Mouse (Mus musculus) embryonic facial prominence, embryonic 11.5 days (tissue): ENCODE results near the gene Stim2. TPM values are rescaled to one million over a fixed set of nuclear protein-coding genes. Genes with fewer than 3 reads are reported as not detected.

Experiments
- ATAC-seq: fragments of 200-750 bp; cut with Nextera tagmentation; replicated peaks from 2 replicates; pipeline ENCODE4 v1.8.0; 2017; ENCODE audit warnings: low read depth; ENCODE audit not compliant: insufficient number of reproducible peaks, low FRiP score, low TSS enrichment
- DNase-seq: peaks from one replicate; pipeline ENCODE4 v3.0.0-alpha.2; 2015; ENCODE audit warnings: low spot score
- H3K27ac ChIP-seq: fragments of 300-500 bp; sonication (generic); replicated peaks from 2 replicates; pipeline ENCODE4 v1.5.1; 2014; ENCODE audit warnings: mild to moderate bottlenecking, low read depth, low read length, control low read depth
- H3K27me3 ChIP-seq: fragments of 300-500 bp; sonication (generic); 2 replicates; pipeline ENCODE4 v1.6.1; 2014; ENCODE audit warnings: mild to moderate bottlenecking, low read length, moderate library complexity, mixed read lengths; ENCODE audit not compliant: control insufficient read depth, insufficient read depth
- H3K36me3 ChIP-seq: fragments of 300-500 bp; sonication (generic); replicated peaks from 2 replicates; pipeline ENCODE4 v1.6.1; 2014; ENCODE audit warnings: low read depth, mild to moderate bottlenecking, low read length, moderate library complexity, mixed read lengths; ENCODE audit not compliant: control insufficient read depth, insufficient read depth
- H3K4me1 ChIP-seq: fragments of 300-500 bp; sonication (generic); 2 replicates; pipeline ENCODE4 v1.6.1; 2014; ENCODE audit warnings: low read length, mixed read lengths; ENCODE audit not compliant: control insufficient read depth, insufficient read depth
- H3K4me2 ChIP-seq: fragments of 300-500 bp; sonication (generic); 2 replicates; pipeline ENCODE4 v1.6.1; 2014; ENCODE audit warnings: low read depth, mild to moderate bottlenecking, control low read depth, low read length, moderate library complexity
- H3K4me3 ChIP-seq: fragments of 300-500 bp; sonication (generic); 2 replicates; pipeline ENCODE4 v1.5.1; 2014; ENCODE audit warnings: low read depth, low read length, control low read depth
- H3K9ac ChIP-seq: fragments of 300-500 bp; sonication (generic); replicated peaks from 2 replicates; pipeline ENCODE4 v1.6.1; 2014; ENCODE audit warnings: mild to moderate bottlenecking, control low read depth, low read length
- H3K9me3 ChIP-seq: fragments of 300-500 bp; sonication (generic); replicated peaks from 2 replicates; pipeline ENCODE4 v1.6.1; 2016; ENCODE audit warnings: mild to moderate bottlenecking, low read length, inconsistent platforms, mixed read lengths; ENCODE audit not compliant: control insufficient read depth
- WGBS: fragments of 180-500 bp; shearing (Covaris S2); extraction: QIAGEN DNeasy Blood & Tissue Kit; methylation state at CpG from one replicate; pipeline ENCODE4 v1.1.7; 2014; 5-methylcytosine and 5-hydroxymethylcytosine counted together
- polyA plus RNA-seq: library from polyadenylated mRNA; unstranded; fragments of >200 nt; fragmentation: Nextera tagmentation; extraction: Ambion mirVana; gene quantifications from 2 replicates; pipeline ENCODE4 v1.2.1, GENCODE M21; 2014

Gene Stim2
- polyA plus RNA-seq, 1 experiment from 2014 or later: 18.6 TPM

DNA sequence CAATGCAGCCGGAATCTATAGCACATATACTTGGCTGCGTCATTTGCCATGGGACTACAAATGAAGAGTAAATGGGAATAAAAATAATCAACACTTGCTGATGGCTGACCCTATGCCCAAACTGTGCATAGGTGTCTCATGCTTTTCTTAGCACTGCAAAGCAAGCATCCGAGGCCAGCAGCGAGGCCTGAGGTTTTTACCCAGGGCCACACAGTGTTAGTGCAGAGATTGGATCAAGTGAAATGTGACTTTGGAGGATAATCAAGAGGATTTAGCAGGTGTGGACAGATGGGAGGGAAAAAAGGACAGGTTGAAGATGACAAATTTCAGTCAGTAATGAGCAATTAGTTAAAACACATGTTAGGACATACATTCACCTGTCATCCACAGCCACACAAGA is 162.3 kb downstream of the Stim2 start:
- Histone ChIP-seq H3K27me3 (no peaks in the 10 kb centered on the region), H3K9ac (no peak overlapping the region), H3K36me3 (no peaks in the 10 kb centered on the region), H3K4me3 (no peak overlapping the region), H3K4me1 (no peaks in the 10 kb centered on the region), H3K9me3 (no peaks in the 10 kb centered on the region), H3K27ac (no peak overlapping the region), H3K4me2 (no peak overlapping the region)
- DNase-seq (no peak), ATAC-seq (no peak)
- 84% methylated on average over 4 of the region's 4 CpGs for WGBS

DNA sequence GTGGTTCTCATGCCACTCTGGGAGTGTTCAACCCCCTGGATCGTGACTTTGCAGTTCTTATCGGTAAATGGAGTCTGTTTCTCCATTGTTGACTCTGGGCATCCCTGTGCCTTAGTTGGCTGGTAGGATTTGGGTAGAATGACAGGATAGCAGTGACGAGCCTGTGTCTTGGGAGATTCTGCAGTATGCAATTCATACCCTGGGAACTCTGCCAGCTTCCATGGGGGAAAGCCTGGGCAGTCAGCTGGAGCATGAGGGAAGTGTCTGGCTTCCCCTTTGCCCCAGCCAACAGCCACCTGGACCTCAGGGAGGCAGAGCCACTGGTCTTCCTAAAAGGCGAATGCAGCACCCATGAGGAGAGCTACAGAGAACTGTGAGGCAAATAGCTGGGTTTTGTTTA is 165.6 kb downstream of the Stim2 start:
- H3K36me3 ChIP-seq: no peaks in the 10 kb centered on the region
- no peak overlapping the region for H3K27ac ChIP-seq
- 87% methylated on average over 4 of the region's 4 CpGs for WGBS
- DNase-seq (no peak), ATAC-seq (no peak)
- H3K9ac ChIP-seq: no peak overlapping the region
- H3K4me2 ChIP-seq: no peak overlapping the region
- H3K4me1 ChIP-seq: no peaks in the 10 kb centered on the region
- H3K9me3 ChIP-seq: no peaks in the 10 kb centered on the region
- H3K4me3 ChIP-seq: no peak overlapping the region
- no peaks in the 10 kb centered on the region for H3K27me3 ChIP-seq

Other genes with a start within 250 kb of the Stim2 start
- 50.0 and 57.9 TPM in 2 replicates for gene Tbc1d19, start 188.9 kb upstream of the Stim2 start, polyA plus RNA-seq